Mouse (Mus musculus) liver, adult (tissue): ENCODE data around the gene Aplp1.

Experiments used
- GATA4 ChIP-seq: IDR thresholded peaks from 2 replicates; pipeline ENCODE4 v1.6.1; 2014; ENCODE audit warnings: mild to moderate bottlenecking, low read length; ENCODE audit not compliant: insufficient replicate concordance

Gene Aplp1

DNA sequence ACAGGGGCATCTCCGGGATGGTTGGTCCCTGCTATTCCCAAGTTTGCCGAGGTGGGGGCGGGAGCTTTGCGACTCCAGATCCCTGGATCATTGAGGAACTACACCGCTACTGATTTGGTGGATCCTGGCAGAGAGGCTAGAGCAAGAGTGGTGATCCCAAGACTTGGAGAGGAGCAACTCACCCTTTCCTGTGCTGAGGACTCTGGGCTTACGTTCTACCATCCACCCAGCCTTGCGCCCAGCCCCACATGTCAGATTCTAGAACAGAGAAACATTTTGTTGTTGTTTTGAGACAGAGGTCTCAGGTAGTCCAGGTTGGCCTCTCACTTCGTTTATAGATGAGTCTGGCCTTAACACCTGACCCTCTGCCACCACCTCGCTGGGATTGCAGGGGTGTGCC lies 22.8 kb downstream of the Aplp1 start:
- no peak for TF ChIP-seq GATA4

DNA sequence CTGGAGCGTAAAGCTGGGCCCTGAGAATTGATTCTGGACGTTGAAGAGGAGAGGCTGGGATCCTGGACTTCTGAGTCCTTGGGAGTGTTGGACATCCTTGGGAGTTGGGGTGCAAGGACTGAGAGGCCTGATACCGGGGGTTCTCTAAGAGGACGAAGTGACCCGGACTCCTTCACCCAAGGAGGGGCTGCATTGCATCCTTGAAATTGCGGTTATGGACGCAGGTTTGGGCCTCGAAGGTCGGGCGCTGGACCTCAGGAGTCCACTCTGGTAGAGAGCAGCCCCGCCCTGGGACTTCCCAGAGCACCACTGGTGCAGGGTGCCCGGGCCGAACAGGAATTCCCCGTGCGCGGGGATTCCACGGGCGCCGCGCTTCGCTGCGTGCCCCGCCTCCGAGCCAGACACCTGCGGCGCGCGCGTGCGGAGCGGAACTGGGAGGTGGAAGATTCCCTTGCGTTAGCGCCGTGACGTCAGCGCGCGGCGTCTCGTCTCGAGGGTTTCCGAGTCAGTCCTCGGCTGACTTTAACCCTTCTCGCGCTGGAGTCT lies 23.4 kb downstream of the Aplp1 start:
- TF ChIP-seq GATA4 = no peak

DNA sequence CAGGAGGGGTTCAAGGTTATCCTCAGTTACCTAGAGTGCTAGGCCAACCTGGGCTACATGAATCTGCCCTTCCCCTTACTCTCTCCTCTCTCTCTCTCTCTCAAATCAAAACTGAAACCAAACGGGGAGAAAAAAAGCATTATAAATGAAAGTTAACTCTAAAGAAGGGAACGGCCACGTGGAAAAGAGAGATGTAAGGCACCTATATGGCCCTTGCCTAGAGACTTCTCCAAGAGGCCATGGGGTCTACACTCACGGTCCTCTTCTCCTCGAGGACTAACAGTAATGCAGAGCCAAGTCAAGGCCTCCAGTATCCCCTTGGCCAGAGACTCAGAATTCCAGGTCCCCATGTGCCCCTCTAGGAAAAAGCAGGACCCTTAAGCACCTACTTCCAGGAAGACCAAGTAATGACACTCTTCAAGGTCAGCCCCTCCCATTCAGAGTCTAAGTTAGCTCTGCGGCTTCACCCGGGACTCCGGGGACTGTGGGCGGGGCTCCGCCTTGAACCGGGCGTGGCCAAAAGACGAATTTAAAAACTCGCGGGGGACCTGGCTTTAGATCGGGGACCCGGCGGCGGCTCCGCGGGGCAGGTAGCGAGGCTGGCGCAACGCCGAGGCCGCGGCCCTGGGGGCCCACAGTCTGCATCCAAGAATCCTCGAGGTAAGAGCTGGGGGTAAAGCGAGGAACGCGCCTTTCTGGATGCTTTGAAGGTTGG lies 24.0 kb downstream of the Aplp1 start, which contains the start of gene Nfkbid:
Gene Nfkbid, plus strand, starts transcription at position 558 of the 715 bp plus-strand sequence.
- TF ChIP-seq GATA4 = no peak

DNA sequence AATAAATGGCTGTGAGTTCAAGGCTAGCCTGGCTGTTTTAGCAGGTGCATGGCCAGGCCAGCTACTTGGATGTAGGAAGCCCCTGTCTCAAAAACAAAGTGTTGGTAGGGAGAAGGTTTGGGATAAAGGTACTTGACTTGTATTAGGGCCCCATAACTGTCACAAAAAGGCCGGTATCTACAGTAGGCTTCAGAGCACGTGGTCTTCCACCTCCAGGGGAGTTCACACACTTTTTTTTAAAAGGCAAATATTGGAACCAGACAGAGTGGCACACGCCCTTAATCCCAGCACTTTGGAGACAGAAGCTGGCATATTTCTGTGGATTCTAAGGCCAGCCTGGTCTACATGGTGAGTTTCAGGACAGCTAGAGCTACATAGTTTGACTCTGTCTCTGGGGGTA lies 24.7 kb downstream of the Aplp1 start:
- no peak for TF ChIP-seq GATA4

DNA sequence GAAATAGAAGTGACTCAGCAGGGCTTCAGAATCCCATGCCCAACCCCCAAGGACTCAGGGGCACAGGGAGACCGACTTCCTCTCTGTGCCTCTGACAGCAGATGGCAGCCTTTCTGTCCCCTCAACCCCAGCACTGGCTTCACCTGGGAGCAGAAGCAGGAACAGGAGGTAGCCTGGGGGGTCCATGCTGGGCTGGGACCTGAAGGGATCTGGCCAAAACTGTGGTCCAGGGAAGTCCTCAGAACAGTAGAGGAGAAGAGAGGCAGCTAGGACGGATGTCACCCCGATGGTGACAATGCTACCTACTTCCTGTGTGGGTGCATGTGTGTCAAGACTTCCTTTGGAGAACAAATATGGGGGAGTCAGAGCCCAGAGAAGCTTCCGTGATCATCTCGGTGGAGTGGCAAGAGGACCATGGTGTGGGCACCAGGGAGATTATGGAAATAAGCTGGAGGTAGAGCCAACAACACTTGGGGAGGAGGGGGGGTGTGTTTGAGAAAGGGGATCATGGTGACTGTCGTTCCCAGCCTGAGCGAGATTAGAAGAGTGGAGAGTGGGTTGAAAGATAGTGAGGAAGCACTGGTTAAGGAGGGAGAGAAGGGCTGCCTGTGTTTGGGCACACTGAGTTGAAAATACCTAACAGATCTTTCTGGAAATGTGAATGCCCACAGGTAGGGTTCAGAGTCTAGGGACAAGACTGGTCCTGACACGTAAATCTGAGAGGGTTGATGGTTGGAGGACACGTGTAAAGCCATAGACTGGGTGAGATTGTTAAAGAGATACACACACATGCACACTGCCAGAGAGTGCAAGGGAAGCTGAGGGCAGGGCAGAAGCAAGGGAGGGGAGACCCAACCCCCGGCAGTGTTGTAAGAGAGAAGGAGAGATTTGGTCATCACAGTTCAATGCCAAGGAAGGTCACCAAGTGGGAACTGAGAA lies 25.5 kb downstream of the Aplp1 start, which contains the start of gene Hcst:
Gene Hcst, minus strand, starts transcription at position 294 of the 939 bp plus-strand sequence.
- no peak for TF ChIP-seq GATA4

DNA sequence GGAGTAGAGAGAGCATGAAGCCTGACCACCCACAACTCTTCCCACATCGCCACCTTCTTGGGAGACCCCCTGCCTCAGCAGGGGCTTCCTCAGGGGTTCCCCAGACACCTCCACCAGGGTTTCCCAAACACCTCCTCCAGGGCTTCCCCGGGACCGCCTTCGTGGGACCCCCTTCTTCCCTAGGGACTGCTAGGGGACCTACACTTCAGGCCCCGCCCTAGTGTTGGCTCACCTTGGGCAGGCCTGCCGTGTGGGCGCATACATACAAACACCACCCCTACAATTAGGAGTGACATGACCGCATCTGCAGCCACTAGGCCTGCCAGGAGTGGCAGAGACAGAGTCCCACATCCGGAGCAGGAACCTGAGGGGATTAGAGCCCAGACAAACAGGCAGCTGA lies 27.5 kb downstream of the Aplp1 start:
- no peak for TF ChIP-seq GATA4

DNA sequence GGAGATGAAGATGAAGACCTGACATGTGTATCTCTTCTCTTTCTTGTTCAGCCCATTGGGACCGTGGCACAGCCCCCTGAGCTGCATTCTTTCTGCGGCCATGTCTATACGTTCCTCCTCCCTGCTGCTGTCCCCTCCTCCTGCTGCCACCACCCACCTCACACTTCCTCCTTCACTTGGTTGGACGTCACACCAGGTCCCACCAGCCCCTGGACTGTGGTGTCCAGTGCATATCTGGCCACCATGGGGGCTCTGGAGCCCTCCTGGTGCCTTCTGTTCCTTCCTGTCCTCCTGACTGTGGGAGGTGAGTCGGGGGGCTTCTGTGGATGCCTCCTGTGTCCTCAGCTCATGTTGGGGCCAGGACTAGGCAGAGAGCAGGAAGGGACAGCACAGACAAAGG lies 31.7 kb downstream of the Aplp1 start, which contains the start of gene Tyrobp:
Gene Tyrobp, plus strand, starts transcription at position 165 of the 400 bp plus-strand sequence.
- no peak for TF ChIP-seq GATA4

DNA sequence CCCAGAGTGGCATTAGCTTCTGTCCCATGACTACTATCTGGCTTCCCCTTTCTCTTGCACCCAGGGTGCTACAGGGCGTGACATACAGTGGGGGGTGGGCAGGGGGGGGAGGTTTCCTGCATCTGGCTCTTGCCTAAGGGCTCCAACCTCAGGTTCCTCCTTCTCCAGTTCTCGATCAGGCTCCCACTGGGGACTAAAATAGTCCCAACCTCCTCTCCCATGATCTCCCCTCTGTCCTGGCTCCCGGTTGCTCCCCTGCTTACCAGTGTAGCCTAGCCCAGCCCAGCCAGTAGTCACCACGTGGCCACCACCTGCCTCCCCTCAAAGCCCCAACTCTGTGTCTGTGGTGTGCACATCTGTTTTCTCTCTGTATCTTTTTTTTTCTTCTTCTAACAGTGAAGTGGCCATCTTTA lies 32.6 kb downstream of the Aplp1 start:
- no peak for TF ChIP-seq GATA4

DNA sequence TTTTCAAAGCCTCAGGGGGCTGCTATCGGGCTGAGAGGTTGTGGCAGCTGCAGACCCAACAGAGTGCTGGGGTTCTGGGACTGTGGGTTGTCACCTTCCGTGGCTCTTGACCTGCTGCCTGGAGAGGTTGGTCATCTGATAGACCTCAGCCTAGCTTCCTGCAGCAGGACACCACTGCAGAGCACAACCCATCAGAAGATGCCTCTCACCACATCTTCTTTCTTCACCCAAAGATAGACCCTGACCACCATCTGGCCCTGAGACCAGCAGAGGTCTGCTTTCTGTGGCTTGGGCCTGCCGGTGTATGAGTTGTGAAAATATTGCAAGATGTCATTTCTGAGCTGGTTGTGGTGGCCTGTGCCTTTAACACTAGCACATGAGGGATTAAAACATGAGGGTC lies 34.3 kb downstream of the Aplp1 start:
- TF ChIP-seq GATA4 = no peak

DNA sequence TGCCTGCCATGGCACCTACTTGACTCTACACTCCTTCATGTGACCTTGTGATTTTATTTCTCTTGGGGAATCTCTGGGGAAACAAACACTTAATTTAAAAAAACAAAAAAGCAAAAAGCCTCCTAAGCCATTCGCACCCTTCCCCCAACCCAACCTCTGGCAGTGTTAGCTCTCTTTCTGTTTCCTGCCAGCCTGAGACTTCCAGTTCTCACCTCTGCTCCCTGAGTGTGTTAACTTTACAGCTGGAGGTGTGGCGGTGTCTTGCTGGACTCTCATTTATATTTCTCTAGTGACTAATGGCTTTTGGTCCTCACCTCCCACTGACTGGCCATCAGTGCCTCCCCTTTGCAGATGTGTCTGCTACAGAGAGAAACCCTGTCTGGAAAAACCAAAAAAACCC lies 35.5 kb downstream of the Aplp1 start:
- TF ChIP-seq GATA4 = no peak

DNA sequence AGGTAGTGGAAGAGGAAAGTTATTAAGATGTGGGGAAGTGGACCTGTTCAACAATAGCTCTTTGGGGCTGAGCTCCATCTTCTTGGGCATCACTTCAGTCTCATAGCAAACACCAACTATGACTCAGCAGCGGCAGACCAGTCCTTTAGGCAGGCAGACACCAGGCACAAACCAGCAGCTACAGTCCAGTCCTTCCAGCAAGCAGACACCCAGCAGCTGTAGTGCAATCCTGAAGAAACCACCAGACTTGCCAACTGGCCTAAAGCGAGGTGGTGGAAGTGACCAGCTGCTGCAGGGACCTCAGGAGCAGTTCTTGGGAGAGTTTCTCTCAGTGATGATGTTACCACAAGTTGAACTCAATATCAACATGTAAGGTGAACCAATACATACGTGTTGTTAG lies 36.7 kb downstream of the Aplp1 start:
- no peak for TF ChIP-seq GATA4

DNA sequence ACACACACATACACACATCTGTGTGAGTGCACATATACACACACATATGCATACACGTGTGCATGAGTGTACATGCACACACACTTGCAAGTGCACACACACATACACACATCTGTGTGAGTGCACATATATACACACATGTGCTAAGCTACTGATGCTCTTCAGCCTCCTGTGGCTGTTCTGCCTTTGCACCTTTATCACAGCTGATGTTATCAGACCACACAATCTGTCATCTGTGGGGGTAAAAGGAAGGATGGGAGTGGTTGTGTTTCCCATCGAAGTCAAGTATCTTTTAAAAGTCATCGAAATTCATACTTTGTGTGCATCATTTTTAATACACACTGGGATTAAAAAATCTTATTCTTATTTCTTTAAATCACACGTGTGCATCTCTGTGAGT lies 43.0 kb downstream of the Aplp1 start:
- no peak for TF ChIP-seq GATA4

DNA sequence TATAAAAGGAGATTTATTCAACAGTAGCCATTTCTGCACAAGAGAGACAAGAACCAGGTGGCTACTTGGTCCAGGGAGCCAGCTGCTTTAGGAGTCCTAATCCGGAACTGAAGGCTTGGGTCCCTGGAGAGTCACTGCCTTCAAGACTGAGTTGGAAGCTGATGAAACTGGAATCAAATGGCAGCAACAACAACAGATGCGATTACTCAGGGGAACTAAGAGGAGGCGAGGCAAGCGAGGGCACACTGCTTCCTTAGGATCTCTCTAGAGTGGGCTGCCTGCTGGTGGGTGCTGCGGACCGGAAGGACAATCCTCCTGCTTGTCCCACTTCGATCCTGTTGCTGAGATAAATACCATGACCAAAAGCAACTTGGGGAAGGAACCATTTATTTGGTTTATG lies 45.7 kb downstream of the Aplp1 start:
- TF ChIP-seq GATA4 = no peak

DNA sequence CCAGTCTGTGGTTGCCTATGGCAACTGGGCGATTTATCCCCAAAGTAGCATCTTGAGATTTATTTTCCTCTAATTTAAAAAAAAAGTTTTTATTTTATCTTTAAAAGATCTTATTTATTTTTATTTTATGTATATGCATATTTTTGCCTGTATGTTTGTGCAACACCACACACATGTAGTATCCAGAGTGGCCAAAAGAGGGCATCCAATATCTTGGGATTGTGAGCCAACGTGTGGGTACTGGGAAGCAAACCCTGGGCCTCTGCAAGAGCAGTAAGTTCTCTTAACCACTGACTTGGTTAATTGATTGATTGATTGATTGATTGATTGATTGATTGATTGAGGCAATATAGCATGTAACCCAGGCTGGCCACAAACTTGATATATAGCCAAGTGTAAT lies 50.5 kb downstream of the Aplp1 start:
- no peak for TF ChIP-seq GATA4

DNA sequence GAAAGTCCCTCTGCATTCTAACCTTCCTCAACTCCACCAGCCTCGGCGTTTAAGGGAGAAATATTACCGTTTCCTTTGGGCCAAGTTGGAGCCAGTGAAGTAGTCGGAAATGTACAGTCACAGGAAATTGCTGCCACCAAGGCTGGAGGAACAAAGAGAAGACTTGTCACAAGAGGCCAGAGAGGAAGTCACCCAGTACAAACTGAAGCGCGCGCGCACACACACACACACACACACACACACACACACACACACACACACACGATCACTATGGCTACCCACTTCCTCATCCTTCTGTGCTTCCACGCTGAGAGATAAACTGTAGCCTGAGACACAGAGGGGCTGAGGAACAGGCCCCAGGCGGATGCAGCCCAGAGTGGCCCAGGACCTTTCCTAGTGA lies 51.0 kb downstream of the Aplp1 start:
- TF ChIP-seq GATA4 = peak; percentile 78

DNA sequence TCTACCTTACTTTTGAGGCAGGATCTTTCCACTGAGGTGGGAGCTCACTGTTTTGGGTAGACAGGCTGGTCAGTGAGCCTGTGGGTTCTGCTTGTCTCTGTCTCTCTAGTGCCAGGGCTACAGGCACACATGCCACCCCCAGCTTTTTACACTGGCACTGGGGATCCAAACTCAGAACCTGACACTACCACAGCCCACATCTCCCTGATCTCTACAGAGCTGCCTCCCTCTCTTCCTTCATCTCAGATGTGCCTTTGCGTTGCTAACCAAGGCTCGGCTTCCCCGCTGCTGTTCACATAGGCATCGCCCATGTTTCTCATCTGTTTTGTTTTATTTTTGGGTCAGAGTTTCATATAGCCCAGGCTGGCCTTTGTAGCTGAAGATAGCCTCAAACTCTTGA lies 51.7 kb downstream of the Aplp1 start:
- TF ChIP-seq GATA4 = no peak
